Mouse (Mus musculus) naive thymus-derived CD4-positive, alpha-beta T cell, adult 2 months (primary cell): ENCODE measurements around the gene Gpd2.
A peak's percentile ranks its signal among the peaks of the same experiment; 100 is the strongest.

Experiments used
- DNase-seq: peaks from one replicate; pipeline ENCODE4 v3.0.0-alpha.2; 2011; ENCODE audit warnings: low read depth

The Gpd2 gene

DNA sequence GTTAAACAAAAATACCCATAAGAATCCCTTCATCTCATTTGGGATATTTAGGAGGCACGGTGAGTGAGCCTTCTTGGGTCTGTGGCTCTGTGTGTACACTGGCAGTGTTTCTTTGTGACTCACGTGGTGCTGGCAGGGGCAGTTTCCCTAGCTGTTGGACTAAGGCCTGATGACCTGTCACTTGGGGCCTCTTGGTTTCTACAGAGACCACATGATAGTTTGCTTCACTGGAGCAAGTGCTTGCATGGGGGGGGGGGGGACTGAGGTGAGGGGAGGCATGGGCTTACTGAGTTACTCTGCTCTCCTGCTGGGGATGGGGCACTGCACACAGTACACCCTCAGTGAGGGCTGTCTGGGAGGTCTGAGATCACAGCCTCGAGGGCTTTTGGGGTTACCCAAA lies 64.1 kb downstream of the Gpd2 start:
- DNase-seq, result no peak

DNA sequence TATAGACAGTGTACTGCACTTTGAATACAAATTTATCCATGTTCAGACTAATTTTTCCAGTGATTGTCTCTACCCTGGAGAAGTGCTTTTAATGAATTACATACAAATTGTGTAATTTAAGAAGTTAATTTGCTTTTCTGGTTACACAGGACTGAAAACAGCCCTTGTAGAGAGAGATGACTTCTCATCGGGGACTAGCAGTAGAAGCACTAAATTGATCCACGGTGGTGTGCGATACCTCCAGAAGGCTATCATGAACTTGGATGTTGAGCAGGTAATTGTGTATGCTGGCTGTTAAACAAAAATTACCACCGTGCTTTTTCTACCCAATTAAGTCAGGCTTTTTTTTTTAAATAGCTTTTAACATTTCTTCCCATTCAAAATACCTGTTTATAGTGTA lies 66.8 kb downstream of the Gpd2 start:
- DNase-seq, result no peak

DNA sequence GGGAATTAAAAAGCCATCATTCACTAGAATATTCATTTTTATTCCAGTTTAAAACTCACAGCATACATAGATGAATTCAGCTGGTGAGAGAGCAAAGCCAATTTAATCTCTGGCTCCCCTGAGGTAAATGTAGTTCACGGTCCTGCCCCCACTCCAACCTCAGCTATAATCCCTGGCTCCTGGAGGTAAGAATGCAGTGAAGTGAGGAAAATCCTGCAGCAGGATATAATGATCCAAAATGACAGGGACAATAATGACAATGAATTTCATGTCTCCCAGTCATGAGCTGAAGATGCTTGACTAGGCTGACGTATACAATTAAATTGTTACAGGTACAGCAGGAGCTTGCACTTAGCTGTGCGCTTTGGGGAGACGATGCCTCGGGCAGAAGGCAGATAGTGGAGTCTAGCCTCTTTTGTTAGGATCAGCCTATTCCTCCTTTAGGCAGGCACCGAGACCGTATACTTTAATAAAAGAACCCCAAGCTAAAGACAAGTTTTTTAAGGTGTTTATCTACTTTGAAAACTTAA lies 74.9 kb downstream of the Gpd2 start:
- DNase-seq, result no peak

DNA sequence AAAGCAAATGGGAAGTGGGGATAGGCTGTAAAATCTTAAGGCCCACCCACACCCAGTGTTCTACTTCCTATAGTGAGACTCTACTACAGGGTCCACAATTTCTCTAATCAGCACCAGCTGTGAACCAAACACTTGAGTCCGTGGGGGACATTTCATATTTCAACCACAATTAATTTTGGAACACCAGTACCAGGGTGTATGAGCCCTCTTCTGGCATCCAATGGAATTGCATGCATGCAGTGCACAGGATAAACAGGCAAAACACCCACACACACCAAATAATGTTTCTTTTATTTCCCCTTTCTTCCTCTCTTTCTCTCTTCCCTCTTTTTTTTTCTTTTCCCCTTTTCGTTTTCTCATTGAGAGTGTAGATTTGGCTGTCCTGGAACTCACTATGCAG lies 78.6 kb downstream of the Gpd2 start:
- peak; percentile 54 for DNase-seq

DNA sequence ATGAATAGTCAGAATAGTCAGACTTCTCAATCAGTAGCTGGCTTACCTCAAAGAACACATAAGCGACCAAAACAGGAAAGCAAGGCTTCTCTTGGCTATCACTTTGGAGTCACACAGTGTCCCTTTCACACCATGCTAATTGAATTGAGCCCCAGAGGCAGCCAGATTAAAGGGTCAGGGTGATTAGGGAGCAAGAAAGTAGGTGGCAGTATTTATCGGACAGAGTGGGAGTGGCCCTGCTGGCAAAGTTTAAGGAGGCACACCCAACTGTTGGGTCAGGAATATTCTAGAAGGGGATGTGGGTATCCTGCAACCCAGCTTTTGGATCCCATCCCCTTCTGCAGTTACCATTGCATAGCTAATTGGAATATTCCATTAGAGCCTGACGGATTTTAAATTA lies 80.9 kb downstream of the Gpd2 start:
- DNase-seq, result no peak

DNA sequence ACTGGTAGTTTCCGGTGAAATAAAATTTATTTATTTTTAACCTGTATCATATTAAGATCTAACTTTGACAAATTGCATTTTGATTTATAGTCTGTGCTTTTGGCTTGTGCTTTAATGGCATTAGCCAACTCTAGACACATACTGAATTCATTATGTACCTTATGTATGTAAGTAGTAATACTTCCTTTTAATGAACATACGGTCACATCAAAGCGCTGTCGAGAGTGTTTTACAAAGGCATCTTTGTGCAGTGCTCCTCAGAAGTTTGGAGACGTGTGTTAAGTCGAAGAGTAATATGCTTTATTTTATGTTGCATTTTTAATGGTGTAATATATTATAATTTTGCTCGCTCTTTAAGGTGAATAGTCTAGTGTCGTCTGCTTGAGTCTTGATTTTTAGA lies 88.7 kb downstream of the Gpd2 start:
- DNase-seq, result no peak

DNA sequence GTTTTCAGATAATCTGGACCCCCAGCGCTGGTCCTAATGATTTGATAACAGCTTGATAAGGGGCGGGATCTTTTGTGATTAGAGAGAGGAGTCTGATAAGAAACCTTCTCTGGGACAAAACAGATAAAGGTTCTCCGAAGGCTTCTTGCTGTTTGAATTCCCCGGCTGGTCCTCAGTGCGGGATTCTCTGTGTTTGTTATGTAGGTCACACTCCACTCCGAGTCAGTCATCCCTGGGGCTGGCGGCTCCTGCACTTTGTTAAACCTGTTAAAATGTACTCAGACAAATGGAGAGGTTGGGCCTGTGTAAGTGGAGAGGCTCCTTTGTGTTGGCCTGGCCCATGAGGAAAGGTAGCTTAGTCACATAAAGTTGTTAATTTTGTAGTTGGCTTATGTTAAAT lies 91.9 kb downstream of the Gpd2 start:
- DNase-seq, result no peak

DNA sequence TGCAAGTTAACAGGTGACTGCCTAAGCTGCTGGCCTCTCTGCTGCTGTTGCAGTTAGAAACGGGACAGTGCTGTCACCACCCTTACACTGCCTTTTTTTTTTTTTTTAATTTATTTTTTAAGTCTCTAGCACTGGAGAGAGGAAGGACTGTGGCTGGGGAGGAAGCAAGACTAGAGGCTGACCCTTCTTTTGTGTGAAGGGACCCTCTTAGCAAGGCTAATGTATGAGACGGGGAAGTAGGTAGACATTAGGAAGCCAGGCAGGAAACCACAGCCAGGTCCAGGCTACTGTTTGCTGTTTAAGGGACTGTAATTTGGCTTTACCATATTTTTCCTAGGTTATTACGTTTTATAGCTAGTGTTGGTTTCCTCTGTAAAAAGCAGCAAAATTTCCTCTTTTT lies 93.4 kb downstream of the Gpd2 start:
- no peak for DNase-seq

DNA sequence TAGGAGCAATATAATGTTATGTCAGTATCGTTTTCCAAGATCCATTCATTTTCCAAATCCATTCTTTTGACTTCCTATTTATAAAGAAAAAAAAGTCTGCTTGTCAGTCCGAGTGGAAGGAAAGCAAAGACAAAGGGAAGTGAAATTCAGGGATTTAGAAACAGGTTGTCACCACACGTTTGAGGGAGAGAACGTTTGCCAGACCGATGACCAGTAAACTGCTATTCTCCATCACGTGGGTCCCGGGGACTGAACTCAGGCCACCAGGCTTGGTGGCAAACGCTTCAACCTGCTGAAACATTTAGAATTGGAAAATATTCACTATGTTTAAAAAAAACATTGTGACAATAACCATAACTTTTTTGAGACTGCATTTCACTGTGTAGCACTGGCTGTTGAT lies 93.8 kb downstream of the Gpd2 start:
- DNase-seq, result no peak

DNA sequence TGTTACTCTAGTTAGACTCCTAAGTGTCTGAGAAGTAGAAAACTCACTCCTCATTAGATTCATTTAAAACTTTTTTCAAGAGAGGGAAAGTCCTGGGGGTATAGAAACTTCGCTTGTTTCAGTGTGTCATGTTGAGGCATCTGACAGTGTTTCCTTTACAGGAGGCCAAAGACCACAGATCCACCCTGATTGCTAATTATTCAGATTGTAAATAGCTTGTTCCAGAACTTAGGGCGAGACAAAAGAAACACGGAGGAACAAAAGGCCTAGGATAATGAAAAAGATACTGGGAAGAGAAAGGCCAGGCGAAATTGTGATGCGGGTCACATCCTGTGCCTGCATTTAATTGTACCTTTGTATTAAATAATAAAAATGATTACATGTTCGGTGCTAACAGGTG lies 96.0 kb downstream of the Gpd2 start:
- DNase-seq, result no peak

DNA sequence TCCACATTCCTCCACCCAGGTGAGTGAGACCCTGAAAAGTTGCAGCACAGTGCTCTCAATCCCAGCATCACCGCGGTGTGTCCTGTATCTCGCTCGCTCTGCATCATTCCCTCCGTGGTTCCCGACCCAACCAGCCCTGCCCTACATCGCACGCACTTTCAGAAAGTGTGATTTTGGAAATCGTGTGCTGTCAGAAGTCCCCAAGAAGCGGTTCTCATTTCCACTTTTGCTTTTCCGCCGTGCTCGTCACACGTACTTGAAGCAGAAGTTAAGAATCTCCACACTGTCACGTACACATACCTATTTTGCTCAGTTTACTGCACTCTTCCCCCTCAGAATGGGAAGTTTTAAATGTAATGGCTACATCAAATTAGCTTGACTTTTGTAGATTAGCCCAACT lies 98.0 kb downstream of the Gpd2 start:
- DNase-seq, result no peak

DNA sequence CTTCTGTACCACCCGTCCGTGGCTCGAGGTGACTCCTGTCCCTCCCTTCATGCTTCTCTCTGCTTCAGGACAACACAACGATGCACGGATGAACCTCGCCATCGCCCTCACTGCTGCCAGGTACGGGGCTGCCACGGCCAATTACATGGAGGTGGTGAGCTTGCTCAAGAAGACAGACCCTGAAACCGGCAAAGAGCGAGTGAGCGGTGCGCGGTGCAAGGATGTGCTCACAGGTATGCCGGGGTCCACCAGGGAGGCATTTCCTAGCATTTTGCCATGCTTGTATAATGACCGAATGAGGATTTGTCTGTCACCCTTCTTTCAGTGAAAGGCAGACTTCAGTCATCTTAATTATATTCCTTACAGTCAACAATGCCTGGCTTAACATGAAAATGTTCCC lies 101.3 kb downstream of the Gpd2 start:
- no peak for DNase-seq

DNA sequence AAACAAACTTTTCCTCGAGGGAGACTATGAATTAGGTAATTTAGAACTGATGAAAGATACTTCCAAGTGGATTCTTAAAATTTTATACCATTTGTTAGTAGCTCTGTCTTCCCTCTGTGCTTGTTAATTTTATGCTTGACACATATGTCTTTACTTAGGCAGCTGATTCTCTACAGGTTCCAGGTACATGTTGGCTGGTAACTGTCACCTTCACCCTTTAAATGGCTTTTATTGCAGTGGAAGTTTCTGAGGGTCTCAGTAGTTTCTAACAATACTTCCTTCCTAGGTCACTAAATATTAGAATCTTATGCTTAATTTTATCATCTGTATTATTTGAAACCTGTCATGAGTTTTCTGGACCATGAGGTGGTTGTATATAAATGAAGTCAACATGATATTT lies 105.5 kb downstream of the Gpd2 start:
- DNase-seq, result no peak

DNA sequence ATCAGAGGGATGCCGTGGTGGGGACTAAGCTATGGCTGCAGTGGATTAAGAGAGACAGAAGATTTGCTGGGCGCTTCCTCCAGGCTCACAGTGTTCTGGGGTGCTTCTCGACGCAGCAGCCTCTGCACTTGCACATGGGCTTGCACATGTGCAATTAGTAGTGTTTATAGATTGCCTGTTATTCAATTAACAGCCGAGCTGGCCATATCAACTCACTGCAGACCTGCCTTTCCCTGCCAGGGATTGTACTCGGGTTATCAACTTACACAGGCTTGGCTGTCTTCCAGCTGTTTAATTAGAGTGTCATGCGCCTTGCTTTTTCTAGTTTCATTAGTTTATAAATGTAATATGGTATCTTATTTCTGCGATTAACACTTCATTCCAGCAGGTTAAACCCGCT lies 113.2 kb downstream of the Gpd2 start:
- DNase-seq, result no peak

DNA sequence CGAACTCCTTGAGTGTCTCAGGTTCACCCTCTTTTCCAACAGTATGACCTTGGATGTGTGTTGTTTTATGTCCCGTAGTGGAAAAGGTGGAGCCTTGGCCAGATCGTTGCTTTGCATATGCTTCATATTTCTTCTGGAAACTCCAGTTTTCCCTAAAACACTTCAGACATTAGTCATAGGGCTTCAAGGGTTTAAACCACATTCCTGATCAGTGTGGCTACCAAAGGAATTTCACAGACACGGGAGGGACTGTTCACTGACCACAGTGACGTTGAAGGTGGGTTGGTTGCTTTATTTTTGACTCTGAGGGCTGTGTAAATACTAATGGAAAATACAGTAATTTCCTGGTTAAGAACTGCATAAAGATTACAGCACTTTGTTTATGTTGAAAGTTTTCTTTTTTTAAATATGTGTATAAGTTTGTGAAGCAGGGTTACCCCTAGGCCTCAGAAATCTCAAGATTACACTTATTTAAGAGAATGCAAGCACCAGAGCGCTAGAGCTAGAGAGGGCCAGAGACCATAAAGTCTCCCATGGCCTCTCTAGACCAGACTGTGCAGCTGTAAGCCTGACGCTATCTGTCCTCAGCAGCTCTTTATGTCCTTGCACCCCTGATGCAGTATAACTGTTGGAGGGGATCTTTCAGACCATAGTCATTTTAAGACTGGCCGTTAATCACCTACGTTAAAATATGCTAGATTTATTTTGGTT lies 116.4 kb downstream of the Gpd2 start:
- DNase-seq, result no peak

DNA sequence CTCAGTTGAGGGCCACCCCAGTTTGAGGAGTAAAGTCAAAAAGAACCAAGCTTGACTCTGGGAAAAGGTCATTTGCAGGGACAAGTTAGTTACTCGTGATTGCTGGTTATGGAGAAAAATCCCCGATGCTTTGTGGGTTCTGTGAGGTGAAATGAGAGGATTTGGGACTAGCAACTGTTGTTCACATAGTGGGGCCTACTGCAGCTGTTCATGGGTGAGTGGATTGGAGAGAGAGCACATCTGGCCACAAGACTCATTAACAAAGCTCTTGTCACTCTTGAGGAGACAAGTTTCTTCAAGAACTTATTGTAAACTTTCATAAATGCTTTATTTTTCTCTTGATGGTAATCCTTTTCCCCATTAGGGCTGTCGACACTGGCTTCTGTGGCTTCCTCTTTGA lies 117.4 kb downstream of the Gpd2 start:
- no peak for DNase-seq

DNA sequence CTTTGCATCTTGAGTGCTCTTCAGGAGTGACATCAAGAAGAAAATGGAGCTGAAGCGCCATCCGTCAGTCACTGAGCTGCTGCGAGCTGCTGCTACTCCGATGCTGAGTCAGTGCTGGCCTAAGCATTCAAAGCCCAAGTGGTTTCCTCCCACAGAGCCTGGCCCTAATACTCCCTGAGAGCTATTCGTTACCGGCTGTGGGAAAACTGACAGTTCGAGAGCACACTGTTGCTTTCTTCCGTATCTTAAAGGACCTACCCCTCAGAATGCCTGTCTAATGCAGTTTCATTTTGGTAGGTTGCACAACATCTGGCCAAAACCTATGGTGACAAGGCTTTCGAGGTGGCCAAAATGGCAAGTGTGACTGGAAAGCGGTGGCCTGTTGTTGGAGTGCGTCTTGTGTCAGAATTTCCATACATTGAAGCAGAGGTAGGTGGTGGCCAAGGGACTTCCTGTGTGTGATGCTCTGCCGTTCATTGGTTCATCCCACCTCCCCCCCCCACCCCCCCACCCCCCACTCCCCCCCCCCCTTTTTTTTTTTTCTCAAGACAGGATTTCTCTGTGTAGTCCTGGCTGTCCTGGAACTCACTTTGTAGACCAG lies 118.9 kb downstream of the Gpd2 start:
- DNase-seq, result peak; percentile 31

DNA sequence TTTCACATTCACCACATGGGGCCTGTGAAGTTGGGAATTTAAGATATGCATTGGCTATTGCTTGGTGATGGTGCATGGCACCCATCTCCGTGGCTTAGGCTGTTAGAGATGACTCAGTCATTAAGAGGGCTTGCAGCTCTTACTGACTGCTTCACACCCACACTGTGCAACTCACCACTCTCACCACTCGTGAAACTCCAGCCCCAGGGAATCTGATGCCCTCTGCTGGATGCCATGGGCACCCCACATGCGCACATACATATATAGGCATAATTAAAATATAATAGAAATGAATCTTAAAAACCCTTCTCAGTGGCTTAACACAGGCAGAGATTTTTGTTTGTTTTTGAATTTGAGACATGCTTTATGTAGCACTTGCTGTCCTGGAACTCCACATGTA lies 125.1 kb downstream of the Gpd2 start:
- DNase-seq, result peak; percentile 11

DNA sequence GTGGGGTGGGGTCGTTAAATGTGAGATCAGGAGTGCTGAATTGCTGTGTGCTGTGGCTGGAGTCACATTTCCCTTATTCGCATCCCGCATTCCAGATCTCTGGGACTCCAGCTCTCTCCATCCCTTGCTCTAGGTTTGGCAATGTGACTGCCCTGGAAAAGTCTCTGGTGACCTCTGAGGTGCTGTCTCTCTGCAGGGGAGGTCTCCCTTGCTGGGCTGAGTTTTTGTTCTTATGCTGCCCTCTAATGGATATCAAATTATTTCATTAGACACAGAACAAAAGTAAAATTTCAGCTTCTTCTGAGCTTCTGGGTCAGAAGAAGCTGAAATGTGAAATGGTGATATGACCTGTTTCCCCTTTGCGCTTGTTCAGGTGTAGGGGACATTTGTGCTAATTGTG lies 137.2 kb downstream of the Gpd2 start:
- DNase-seq, result no peak

DNA sequence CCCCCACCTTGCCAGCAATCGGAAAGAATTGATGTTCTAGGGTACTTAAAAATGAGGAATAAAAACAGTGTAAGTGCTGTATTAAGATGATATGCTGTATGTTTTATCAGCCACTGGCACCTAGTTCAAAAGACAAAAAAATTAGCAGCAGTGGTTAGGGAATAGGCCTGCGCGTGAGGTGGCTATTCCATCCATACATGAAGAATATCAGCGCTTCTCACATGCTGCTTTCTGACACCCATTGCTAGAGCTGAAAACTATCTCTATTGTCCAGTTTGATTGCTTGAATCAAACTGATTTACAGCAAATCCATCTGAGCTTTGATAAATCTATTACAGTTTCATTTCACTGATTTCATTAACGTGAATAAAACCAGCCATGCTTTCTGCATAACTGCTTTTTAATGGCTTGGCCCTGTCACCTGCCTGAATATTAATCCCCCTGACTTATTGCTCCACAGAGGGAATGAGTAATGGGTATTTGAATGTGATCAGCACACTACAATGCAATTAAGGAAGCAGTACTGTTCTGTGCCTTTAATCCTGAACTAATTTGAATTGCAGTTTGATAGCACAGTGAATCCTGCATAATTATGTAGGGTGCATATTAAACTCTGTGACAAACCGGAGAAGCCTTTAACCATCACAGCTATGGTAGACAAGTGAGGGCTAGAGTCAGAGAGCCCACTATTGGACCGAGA lies 137.9 kb downstream of the Gpd2 start:
- DNase-seq, result no peak

DNA sequence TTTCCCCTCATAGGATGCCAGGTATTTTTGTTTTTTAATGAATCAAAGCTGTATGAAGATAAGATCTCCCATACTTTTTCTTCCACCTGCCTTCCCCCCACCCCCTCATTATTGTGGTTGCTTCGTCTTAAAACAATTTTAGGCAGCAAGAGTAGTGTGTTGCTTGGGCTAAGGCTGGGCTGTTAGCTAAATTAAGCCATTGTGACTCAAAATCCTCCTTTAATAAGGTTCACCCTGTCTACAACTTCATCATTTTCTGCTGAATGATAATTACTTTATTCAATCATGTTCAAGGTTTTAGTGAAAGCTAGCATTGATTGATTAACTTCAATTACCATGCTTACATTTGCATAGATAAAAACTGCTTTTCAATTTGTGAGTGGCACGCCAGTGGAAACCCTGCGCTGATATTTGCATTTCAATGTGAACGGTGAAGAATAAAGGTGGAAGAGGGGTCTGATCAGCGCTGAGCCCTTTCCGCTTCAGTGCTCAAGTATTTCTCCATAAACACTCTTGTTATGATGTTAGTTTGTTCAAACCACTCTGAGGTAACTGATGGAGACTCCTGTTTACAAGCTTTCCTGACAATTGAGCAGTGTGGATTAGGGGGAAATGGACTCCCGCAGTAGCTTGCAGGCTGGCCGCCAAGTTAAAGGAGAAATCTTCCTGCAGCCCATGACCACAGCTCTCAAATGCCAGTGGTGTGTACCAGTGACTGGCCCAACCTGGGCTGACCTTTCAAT lies 140.9 kb downstream of the Gpd2 start:
- no peak for DNase-seq

DNA sequence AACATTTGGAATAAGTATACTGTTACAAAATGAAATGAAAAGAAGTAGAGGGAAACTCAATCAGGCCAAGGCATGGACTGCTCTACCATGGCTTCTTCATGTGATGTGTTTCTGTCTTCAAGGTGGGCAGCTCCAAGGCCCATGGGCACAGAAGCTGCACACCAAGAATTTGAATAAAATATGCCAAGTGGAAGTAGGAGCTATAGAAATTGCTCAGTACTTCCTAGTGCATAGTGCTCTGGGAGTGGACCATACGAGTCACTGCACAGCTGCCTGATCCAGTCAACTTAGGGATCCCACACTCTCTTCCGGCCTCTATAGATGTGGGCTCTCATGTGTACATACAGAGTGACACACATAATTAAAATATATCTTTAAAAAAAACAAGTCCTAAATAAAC lies 147.2 kb downstream of the Gpd2 start:
- DNase-seq, result no peak

DNA sequence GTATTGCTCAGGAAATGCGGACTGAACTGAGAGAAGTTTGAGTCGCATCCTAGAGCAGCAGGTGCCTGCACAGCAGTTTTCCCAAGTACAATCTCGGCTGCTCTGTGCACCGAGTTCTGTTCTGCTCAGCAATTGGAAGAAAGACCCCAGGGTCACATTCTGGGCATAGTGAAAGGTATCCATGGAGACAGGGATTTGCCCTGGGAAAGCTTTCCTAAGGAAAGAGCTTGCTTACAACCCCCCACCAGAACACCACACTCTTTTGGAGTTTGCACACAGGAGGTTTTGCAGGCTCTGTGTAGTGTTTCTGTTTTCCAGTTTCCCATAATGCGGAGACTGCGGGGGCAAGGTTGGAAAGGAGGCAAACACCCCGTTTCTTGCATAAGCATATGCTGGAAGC lies 150.4 kb downstream of the Gpd2 start:
- DNase-seq, result no peak
